Mouse (Mus musculus) kidney, adult 2 months (tissue): ENCODE measurements around the gene Gm36210.

Experiments used
- CTCF ChIP-seq: fragments of 200-500 bp; conservative IDR thresholded peaks from 2 replicates; pipeline ENCODE4 v1.5.1; 2011; ENCODE audit warnings: low read depth, mild to moderate bottlenecking, control low read depth, low read length, moderate library complexity, mixed read lengths; ENCODE audit not compliant: insufficient read depth, insufficient read length
- POLR2A ChIP-seq: fragments of 200-500 bp; IDR thresholded peaks from one replicate; pipeline ENCODE4 v1.6.1; 2011; ENCODE audit warnings: low read depth, low read length, control low read depth

DNA sequence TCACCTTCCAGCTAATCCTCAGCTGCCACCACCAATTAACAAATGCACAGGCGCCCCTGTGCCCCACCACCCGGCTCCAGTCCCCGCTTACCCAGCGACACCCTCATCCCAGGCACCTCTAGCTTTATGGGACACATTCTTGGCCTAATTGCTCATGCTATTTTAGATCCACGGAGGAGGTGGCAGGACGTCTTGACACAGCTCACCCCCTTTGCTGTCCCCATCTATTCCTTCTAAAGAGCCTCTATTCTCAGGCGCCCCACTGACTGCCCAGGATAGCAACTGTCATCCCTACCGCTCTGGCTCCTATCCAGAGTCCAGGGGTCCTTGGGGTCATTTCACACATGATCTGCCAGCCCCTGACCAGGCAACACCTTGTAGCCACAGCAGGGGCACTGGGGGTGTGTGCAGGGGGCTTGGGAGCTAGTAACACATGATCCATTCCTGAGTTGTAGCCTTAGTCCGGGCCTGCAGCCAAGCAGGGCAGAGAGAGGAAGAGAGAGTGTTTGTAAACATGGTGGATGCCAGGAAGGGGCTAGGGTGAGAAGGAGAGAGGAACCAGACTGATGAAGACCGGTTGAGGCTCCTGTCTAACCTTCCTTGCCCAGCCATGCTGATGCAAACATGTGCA, 47.6 kb upstream of the Gm36210 start:
- no peak for TF ChIP-seq POLR2A
- no peak for TF ChIP-seq CTCF
